Mouse (Mus musculus): ENCODE data around the gene Map6. TPM values are rescaled to one million over a fixed set of nuclear protein-coding genes. Genes with fewer than 3 reads are reported as not detected.
A peak's percentile ranks its signal among the peaks of the same experiment; 100 is the strongest.

The Map6 gene
- polyA plus RNA-seq, 1 experiment from 2014 or later: 106 TPM

DNA sequence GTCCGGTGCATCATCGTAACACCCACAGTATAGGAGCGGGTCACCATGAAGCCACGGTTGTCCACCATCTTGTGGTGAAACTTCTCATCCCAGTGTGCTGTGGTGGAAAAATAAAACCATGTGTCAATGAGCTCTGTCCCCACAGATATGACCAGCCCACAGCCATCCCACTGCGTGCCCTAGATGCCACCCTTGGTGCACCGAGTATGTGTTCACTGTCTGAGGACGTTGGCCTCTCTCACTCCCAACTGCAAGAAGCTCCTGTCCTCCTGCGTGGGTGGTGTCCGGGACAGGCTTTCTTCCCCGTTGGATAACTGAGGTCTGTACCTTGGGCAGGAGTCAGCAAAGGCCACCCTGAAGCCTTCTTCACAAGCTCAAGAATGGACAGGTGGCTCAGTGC is 80.0 kb downstream of the Map6 start:
- Histone ChIP-seq H3K4me2 (replicated peaks) (no peak overlapping the region), H3K9ac (replicated peaks) (no peak overlapping the region), H3K4me3 (replicated peaks) (no peak overlapping the region), H3K27me3 (no peaks in the 10 kb centered on the region), H3K36me3 (peaks cover 50% of the 10 kb centered on the region), H3K4me1 (replicated peaks) (peaks cover 29% of the 10 kb centered on the region), H3K27ac (no peak overlapping the region), H3K9me3 (no peaks in the 10 kb centered on the region)
- 97% methylated on average over 10 of the region's 10 CpGs for WGBS
- no peak for ATAC-seq

DNA sequence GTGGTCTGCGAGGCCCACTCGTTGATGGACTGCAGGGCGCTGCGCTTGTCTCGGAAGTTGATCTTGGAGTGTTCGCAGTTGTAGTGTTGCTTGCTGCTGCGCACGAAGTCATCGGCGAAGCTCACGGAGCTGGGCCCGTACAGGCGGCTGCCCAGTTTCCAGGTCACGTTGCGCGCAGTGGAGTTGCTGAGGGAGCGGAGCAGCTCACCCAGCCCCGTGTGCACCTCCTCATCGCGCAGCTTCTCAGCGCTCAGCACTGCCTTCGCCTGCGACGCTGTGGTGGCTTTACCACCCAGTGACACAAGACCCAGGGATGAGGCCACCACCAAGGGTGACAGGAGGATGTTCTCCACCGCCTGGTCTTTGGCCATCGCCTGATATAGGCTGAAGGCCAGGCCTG is 81.6 kb downstream of the Map6 start:
- Histone ChIP-seq H3K4me3 (replicated peaks) (no peak overlapping the region), H3K4me2 (replicated peaks) (no peak overlapping the region), H3K27ac (no peak overlapping the region), H3K9me3 (no peaks in the 10 kb centered on the region), H3K9ac (replicated peaks) (no peak overlapping the region), H3K36me3 (peaks cover 45% of the 10 kb centered on the region), H3K27me3 (no peaks in the 10 kb centered on the region), H3K4me1 (replicated peaks) (peaks cover 41% of the 10 kb centered on the region)
- ATAC-seq: no peak
- whole genome bisulfite sequencing: 96% methylated on average over 26 of the region's 26 CpGs

DNA sequence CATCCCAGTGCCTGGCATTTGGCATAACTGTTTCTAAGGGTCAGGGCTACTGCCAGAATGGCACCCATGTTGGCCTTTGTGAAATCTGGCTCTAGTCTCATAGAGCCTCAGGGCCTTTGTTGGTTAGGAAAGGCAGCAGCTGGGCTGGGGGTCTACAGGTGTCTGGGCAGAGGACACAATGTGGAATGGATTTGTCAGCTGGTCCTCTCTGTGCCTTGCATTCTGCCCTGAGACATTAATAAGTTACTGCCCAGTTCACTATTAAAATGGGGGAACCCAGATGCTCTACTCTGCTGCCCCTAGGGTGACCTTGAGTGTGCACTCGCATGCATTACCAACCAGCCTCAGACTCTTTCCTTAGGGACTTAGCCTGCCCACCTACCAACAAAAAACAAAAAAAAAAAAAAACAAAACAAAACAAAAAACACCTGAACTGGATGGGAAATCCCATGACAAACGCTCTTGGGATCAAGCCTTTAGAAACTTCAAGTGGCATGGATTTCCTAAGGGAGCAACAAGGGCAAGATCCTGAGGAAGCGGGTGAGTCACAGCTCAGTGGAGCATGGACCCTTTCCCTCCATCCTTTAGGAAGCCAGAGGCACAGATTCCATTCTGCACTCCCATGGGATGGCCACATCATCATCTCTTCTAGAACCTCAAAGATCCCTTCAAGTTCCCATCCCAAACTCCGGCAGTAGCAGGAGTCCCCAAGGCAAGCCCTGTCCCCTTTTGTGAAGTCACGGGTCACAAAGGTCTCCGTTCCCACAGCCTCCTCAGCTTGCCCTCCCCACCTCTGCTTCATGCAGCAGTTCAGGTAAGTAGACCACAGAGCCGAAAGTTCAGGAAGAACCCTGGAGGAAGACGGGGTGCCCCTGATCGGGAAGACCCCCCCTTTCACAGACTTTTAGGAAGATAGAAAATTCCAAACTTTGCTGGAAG is 82.8 kb downstream of the Map6 start:
- H3K27me3 ChIP-seq: no peaks in the 10 kb centered on the region
- peaks cover 37% of the 10 kb centered on the region for H3K36me3 ChIP-seq
- H3K4me1 ChIP-seq (replicated peaks): peaks cover 50% of the 10 kb centered on the region
- no peak overlapping the region for H3K9ac ChIP-seq (replicated peaks)
- H3K9me3 ChIP-seq: no peaks in the 10 kb centered on the region
- no peak overlapping the region for H3K27ac ChIP-seq
- 72% methylated on average over 9 of the region's 9 CpGs for WGBS
- ATAC-seq: no peak
- H3K4me3 ChIP-seq (replicated peaks): no peak overlapping the region
- H3K4me2 ChIP-seq (replicated peaks): peak overlapping the region; percentile 69

DNA sequence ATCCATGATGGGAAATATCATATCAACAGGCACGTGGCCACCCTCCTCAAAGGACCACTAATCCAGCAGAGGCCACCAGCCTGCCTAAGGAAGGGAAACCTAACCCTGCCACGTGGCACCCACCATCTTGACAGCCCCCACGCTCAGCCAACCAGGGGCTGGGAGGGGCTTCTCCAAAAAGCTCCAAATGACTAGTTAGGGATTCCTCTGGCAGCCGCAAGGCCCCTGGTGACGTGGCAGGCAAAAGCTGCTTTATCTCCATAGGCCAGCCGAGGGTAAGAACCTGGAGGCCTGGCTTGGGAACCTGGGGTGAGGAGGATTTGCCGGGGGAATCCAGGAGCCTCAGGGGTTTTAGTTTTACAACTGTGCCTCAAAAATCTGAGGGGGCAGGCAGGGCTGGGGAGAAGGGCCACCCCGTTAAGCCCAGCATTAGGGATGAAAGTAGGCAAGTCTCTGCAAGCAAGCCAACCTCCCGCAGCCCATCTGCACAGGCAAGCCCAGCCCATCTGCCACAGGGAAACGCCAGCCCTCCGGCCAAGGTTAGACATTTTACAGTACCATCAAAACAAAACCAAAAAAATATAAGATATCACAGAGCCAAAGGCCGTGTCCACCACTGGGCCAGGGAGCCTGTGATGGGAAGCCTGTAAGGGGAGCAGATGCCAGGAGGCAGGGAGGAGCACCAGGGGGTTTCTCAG is 84.0 kb downstream of the Map6 start:
- ATAC-seq: no peak
- no peaks in the 10 kb centered on the region for H3K9me3 ChIP-seq
- peak overlapping the region; percentile 68 for H3K9ac ChIP-seq (replicated peaks)
- 4% methylated on average over 12 of the region's 12 CpGs for WGBS
- peak overlapping the region; percentile 69 for H3K4me2 ChIP-seq (replicated peaks)
- no peaks in the 10 kb centered on the region for H3K27me3 ChIP-seq
- H3K36me3 ChIP-seq: peaks cover 27% of the 10 kb centered on the region
- peak overlapping the region; percentile 45 for H3K4me3 ChIP-seq (replicated peaks)
- peak overlapping the region; percentile 90 for H3K27ac ChIP-seq
- peaks cover 62% of the 10 kb centered on the region for H3K4me1 ChIP-seq (replicated peaks)

DNA sequence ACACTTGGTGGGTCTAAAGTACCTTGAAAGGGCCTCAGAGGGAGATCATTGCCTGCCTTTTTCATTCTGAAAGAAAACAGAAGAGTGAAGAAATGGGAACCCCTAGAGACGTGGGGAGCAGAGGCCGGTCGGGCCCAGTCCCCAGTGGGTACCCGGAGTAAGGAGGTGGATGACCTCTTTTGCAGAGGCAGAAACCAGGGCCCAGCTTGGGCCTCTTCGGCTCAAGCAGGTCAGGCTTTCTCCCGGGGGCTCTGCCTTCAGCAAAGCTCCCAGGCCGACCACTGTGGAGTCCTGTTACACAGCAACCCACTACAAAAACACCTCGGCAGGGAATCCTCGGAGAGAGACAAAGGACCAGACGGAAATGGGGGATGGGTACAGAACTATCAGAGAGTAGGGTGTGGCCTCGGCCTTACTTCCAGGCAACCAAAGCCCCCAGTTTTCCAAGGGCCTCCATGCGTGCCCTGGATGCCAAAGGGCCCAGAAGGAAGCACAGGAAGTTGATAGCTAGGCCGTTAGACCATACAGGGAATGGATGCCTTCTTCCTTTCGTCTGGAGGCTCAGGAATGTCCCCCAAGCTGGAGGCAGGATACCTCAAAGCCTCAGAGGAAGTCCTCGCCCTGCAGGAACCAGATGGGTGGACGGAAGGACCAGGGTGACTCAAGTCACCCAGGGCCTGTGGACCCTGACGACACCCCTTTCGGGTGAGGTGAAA is 84.7 kb downstream of the Map6 start:
- H3K27ac ChIP-seq: peak overlapping the region; percentile 90
- peaks cover 20% of the 10 kb centered on the region for H3K36me3 ChIP-seq
- ATAC-seq: peak; percentile 34
- 2% methylated on average over 18 of the region's 18 CpGs for WGBS
- peaks cover 70% of the 10 kb centered on the region for H3K4me1 ChIP-seq (replicated peaks)
- no peaks in the 10 kb centered on the region for H3K9me3 ChIP-seq
- H3K4me3 ChIP-seq (replicated peaks): peak overlapping the region; percentile 45
- no peaks in the 10 kb centered on the region for H3K27me3 ChIP-seq
- H3K4me2 ChIP-seq (replicated peaks): peak overlapping the region; percentile 69
- H3K9ac ChIP-seq (replicated peaks): peak overlapping the region; percentile 68

DNA sequence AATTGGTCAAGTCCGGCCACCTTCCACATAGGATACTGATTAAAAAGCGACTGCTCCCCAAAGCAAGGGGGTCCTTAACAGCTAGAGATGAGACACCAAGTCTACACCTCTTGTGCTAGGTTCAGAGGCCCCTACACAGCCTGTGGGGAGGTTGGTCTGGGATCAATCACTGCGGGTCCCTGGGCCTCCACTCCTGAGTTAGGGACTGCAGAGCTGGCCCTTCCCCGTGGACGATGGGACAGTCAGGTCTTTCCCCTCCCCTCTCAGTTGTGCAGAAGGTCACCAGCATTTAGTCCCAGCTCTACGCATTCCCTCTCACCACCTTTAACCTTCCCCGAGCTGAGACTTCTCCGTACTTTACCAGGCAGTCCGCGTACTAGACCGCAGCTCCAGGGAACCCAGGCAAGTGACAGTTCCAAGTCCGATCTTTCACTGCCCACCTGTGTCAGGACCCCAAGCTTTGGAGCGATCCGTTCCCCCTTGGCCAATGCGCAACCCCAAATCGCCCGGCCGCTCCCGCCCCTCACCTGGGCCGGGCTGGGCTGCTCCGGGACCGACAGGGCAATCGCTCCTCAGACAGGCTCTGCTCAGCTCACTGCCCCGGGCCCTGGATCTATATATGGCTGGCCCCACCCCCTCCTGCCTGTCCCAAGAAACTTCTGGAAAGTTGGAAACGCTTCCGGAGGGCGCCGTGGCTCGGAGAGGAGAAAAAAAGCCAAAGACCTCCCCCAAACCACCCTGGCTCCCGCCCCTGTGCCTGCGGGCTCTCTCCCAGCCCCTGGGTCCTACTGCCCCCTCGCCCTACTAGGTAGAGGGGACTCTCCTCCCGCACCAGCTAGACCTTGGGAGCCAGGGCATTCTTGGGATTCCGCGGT is 85.5 kb downstream of the Map6 start, which contains the start of gene Serpinh1:
Gene Serpinh1 (minus strand): TSS at position 714 of the 875 bp plus-strand sequence.
- H3K4me2 ChIP-seq (replicated peaks): peak within 1 kb of the TSS; percentile 69
- H3K27me3 ChIP-seq: no peaks in the 10 kb centered on the region
- WGBS: 3% methylated on average over 35 of the region's 35 CpGs
- ATAC-seq: peak; percentile 41
- H3K36me3 ChIP-seq: peaks cover 13% of the 10 kb centered on the region
- H3K9ac ChIP-seq (replicated peaks): peak within 1 kb of the TSS; percentile 68
- no peaks in the 10 kb centered on the region for H3K9me3 ChIP-seq
- peak within 1 kb of the TSS; percentile 45 for H3K4me3 ChIP-seq (replicated peaks)
- peaks cover 77% of the 10 kb centered on the region for H3K4me1 ChIP-seq (replicated peaks)
- peak within 1 kb of the TSS; percentile 90 for H3K27ac ChIP-seq

DNA sequence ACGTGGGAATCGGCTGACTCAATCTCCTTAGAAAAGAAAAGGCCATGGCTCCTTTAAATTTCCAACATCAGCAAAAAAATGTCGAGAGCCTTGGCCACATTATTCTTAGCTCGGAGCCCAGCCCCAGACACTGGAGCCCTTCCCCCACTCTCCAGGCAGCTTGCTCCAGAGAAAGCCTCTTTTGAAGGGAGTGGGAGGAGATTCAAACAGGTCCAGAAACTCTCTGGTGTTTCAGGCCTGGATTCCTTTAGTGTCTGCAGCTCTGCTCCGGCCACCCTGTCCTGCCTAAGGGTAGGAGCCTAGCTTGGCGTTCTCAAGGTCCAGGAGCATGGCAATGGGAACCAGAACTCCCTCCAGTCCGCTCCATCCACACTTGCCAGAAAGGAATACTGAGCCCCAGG is 88.5 kb downstream of the Map6 start:
- ATAC-seq: no peak
- WGBS: 6% methylated on average over 7 of the region's 7 CpGs
- peak overlapping the region; percentile 29; the same call in 1 of the 2 replicates for H3K9ac ChIP-seq (replicated peaks)

DNA sequence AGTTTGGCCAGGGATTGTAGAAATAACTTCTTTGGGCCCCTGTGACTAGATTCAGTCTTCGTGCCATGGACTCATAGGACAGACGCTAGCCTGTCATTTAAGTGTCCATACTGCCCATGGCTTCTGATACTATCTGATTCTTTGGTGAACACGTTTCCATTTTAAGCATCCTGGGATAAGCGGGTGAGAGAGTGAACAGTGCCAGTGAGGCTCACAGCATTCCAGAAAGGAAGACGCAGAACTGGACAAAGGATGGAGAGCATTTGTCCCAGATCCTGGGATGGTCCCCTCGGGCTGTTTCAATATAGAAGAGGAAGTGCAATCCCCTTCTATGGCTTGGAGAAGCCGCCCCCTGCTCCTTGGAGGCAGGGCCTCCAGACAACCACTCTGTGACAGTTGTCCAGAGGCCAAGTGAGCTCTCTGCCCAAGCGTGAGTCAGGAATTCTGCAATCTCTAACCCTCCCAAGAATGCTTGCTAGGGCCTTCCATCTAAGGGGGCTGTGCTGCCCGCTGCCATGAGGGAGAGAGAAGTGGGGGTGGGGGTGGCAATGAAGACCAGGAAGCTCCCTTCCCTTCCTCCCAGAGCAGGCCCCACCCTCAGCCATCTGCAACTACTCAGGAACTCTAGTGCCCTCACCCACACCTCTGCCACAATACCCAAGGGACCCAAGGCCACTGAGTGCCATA is 89.1 kb downstream of the Map6 start:
- no peaks in the 10 kb centered on the region for H3K9me3 ChIP-seq
- peaks cover 76% of the 10 kb centered on the region for H3K4me1 ChIP-seq (replicated peaks)
- ATAC-seq: no peak
- no peaks in the 10 kb centered on the region for H3K36me3 ChIP-seq
- H3K27me3 ChIP-seq: no peaks in the 10 kb centered on the region
- peak overlapping the region; percentile 36 for H3K4me2 ChIP-seq (replicated peaks)
- WGBS: 37% methylated on average over 9 of the region's 9 CpGs
- H3K27ac ChIP-seq: peak overlapping the region; percentile 81
- peak overlapping the region; percentile 29; the same call in 1 of the 2 replicates for H3K9ac ChIP-seq (replicated peaks)
- no peak overlapping the region for H3K4me3 ChIP-seq (replicated peaks)

More for the DNA sequence above, 88.5 kb downstream of the Map6 start:
- no peaks in the 10 kb centered on the region for H3K36me3 ChIP-seq
- H3K27me3 ChIP-seq: no peaks in the 10 kb centered on the region
- H3K9me3 ChIP-seq: no peaks in the 10 kb centered on the region
- peak overlapping the region; percentile 81 for H3K27ac ChIP-seq
- no peak overlapping the region for H3K4me3 ChIP-seq (replicated peaks)
- H3K4me1 ChIP-seq (replicated peaks): peaks cover 76% of the 10 kb centered on the region
- H3K4me2 ChIP-seq (replicated peaks): peak overlapping the region; percentile 36

DNA sequence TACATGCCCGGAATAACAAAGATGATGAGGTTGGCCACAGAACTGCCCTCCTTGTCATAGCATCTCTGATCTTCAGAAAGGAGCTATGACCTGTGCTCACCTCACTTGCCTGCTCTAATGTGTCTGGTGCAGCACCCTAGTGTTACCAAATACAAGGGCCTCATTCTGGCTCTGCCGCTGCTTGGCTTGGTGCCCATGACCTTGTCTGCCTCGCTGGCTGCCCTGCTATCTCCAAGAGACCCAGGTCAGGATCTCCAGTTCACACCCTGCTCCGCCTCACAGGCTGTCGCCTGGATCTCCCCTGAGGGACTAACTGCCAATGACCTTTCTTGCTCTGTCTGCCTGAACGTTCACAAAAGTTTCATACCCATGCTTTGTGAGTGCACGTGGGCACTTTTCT is 90.0 kb downstream of the Map6 start:
- Histone ChIP-seq H3K36me3 (no peaks in the 10 kb centered on the region), H3K27me3 (no peaks in the 10 kb centered on the region), H3K27ac (peak overlapping the region; percentile 81; the same call in 1 of the 2 replicates), H3K4me1 (replicated peaks) (peaks cover 70% of the 10 kb centered on the region), H3K9me3 (no peaks in the 10 kb centered on the region), H3K9ac (replicated peaks) (0 out of 2 replicates have a peak overlapping the region, but pooled peaks have one; percentile 23), H3K4me3 (replicated peaks) (no peak overlapping the region), H3K4me2 (replicated peaks) (no peak overlapping the region)
- ATAC-seq: no peak
- 71% methylated on average over 7 of the region's 7 CpGs for WGBS

DNA sequence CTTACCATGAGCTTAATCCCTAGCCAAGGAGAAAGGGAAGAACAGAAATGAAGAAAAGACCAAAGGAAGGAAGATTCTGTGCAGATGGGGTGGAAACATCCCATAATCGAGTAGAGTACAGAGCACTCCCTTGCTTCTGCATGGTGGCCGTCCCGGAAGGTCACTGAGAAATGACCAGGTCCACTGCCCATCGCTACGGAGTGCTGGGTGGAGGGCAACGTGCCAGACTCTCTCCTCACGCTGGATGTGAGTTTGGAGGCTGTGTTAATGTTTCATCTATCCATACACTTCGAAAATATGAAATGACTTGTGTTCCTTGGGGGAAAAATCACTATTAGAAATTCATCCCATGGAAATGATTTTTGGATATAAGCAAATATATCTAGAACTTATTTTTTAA is 91.1 kb downstream of the Map6 start:
- Histone ChIP-seq H3K9ac (replicated peaks) (no peak overlapping the region), H3K4me3 (replicated peaks) (no peak overlapping the region), H3K36me3 (no peaks in the 10 kb centered on the region), H3K27me3 (no peaks in the 10 kb centered on the region), H3K4me1 (replicated peaks) (peaks cover 58% of the 10 kb centered on the region), H3K4me2 (replicated peaks) (no peak overlapping the region), H3K27ac (no peak overlapping the region), H3K9me3 (no peaks in the 10 kb centered on the region)
- no peak for ATAC-seq
- WGBS: 90% methylated on average over 8 of the region's 8 CpGs
